Mouse (Mus musculus) left cerebral cortex, postnatal 36 days (tissue): Measurements from ENCODE around the gene Atp13a2. TPM values are rescaled to one million over a fixed set of nuclear protein-coding genes. Genes with fewer than 3 reads are reported as not detected.

ENCODE experiments used
- DNase-seq, 2 experiments: peaks; one replicate each; pipeline ENCODE4 v3.0.0; 2021 to 2022; ENCODE audit warnings: low spot score in 2 of 2, mixed read lengths in 1 of 2
- intact Hi-C: fragments of 180-260 bp; cut with DNase I; formaldehyde crosslinking; loops from one replicate; pipeline ENCODE4 v1.15.1; 2025
- total RNA-seq, 2 experiments: library from RNA; stranded (reverse); gene quantifications; 2 replicates each; pipeline ENCODE4 v1.2.3; 2021

Atp13a2 gene
- total RNA-seq, 2 experiments from 2014 or later, result 162 to 171 TPM

DNA sequence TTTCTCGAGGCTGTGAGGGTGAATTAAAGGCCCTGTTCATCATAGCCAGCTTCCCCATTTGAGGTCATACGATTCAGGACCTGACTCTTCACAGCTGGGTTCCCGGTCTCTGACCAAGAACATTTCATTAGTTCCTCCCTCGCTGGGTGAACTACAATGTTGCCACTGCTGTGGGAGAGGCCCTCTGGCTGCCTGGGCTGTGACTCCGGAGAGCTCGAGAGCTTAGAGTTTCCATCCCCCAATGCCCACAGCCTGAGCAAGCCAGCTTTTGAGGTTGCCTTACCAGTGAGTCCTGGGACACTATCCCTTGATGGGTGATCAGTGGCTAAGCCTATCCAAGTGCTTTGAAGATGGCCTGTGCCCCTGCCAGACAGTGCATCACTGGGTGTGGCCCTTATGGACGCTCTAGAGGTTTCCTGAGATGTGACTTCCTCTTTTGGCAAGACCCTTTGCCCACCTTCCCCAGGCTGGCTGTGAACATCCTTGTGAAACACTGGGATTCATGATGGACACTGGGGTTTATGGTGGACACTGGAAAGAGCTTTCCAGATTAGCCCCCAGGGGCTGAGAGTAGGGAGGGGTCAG lies 2.1 kb downstream of the Atp13a2 start:
- intact Hi-C loops, result no loop called here
- DNase-seq, result no peak

DNA sequence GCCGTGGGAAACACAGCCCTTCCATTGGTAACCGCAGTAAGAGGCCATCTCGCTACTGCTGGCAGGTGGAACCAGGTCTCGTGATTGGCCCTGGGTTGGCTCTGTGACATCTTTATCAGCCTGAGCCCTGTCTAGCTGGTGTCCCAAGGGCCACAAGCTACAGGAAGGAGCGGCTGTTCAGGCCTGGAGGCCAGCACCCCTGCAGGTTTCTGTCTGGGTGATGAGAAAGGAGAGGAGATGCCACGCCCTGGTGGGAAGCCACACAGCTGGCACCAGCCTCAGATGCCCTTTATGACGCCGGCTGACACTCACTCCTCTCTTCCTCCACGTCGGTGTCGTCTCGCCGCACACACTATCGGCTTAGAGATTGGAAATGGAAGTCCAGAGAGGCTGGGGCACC lies 2.8 kb downstream of the Atp13a2 start:
- DNase-seq, result no peak
- intact Hi-C loops, result no loop called here

DNA sequence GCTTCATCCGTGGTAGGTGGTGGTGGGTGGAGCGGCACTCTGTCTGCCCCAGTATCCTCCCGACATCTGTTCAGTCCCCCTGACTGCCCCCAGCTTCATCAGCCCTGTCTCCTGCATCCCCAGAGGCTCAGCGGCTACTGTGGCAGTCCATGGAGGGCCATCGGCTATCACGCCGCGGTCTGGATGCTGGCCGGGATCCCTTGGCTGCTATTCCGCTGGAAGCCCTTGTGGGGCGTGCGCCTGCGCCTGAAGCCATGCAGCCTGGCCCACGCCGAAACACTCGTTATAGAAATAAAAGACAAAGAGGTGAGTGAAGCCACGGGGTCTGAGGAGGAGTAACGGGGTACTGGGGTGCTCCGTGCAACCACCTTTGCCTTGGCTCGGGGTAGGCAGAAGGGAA lies 5.5 kb downstream of the Atp13a2 start:
- DNase-seq, result no peak
- intact Hi-C loops, result no loop called here

DNA sequence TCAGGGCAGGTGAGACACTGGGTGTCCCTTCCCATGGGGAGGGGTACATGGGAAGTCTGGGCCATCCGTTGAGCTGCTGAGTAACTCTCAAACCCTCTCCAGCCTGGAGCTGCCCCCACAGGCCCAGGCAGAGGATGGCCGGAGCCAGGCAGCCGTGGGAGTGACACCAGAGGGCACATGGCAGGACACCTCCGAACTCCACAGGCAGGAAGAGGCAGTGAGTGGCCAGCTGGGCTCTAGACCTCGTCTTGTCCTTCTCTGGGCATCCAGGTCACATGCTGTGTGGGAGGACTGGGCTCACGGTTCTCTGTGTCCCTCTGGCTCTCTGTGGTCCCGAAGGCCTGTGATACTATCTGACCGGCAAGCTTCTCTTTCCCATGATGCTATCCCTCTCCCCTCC lies 7.2 kb downstream of the Atp13a2 start:
- intact Hi-C loops, result no loop called here
- no peak for DNase-seq

DNA sequence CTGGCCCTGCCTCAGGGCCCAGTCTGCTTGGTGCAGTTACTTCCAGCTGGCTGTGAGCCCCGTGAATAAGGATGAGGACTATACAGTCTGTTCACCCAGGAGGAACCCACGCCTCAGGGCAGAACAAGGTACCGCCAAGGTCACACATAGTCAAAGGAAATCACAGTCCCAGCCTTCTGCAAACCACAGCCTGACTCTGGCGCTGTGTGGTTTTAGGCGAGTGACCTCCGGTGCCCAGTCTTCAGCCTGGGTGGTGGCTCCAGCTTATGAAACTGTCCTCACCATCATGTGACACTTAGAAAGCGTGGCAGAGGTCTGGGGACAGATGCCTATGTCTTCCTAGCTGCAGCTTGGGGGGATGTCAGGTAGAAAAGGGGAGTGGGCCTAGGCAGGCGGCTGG lies 9.1 kb downstream of the Atp13a2 start:
- no peak for DNase-seq
- intact Hi-C loops, result no loop called here

DNA sequence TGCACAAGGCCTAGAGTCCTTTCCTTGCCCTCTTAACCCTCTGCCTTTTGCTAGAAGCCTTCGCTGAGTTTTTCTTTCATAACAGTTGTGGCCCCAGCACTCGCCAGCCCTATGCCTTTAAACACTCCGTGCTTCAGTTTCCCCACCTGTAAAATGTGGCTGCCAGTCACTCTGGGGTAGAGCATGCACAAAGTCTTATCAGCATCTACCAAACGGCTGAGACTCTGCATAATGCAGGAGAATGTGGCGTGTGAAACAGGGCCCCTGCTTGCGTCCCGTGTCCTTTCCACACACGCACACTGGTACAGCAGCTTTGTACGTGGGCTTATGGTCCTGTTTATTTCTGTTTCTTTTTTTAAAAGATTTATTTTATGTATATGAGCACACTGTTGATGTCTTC lies 10.1 kb downstream of the Atp13a2 start:
- intact Hi-C loops, result no loop called here
- DNase-seq, result no peak

DNA sequence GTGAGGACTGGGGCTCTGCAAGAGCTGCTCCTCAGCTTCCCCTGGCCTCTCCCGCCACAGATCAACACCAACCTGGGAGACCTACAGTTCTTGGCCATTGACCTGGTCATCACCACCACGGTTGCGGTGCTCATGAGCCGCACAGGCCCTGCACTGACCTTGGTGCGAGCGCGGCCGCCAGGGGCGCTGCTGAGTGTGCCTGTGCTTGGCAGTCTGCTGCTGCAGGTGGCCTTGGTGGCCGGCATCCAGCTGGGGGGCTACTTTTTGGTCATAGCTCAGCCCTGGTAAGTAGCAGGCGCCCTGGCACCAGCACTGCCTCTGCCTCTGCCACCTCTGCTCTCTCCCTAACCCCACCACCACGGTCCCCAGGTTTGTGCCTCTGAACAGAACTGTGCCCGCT lies 19.3 kb downstream of the Atp13a2 start:
- DNase-seq, result peak in 1 of 2 experiments; percentile 20
- intact Hi-C loops, result no loop called here

DNA sequence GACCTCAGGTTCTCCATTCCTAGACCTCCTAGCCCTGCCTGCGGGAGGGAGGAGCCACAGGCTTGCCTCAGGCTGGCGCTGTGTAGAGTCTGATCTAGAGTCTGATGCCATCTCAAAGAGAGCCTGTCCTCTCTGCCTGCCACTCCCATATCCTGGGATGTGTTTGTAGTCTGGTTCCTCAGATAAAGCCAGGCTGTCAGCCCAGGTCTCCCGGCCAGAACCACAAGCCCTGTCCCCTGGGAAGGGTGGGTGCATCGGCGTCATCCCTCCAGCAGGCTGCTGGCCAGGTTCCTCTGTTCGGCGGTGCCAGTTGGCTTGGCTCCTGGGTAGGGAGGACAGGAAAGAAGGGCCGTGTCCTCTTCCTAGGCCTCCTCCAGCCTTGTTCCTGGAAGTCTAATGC lies 21.4 kb downstream of the Atp13a2 start:
- DNase-seq, result no peak
- intact Hi-C loops, result no loop called here

DNA sequence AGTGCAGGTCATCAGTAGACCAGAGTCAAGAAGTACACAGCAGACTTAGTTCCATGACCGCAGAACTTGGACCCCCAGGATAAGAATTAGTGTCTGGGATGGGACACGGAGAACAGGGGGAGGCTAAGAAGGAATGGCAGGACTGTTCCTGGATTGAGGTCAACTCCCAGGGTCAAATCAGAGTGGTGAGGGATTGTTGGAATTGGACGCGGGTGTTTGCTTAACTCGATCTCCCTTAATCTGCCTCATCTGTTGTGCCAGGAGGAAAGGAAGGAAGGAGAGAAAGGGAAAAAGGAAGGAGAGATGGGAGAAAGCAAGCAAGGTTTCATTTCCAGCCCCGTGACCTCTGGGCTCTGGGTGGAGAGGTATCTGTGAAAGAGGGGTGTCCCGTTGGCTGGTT lies 23.4 kb downstream of the Atp13a2 start, which contains the start of gene Mfap2:
TSS of gene Mfap2 (plus strand) at position 301 of the 400 bp plus-strand sequence.
- no peak for DNase-seq
- intact Hi-C loops, result no loop called here

DNA sequence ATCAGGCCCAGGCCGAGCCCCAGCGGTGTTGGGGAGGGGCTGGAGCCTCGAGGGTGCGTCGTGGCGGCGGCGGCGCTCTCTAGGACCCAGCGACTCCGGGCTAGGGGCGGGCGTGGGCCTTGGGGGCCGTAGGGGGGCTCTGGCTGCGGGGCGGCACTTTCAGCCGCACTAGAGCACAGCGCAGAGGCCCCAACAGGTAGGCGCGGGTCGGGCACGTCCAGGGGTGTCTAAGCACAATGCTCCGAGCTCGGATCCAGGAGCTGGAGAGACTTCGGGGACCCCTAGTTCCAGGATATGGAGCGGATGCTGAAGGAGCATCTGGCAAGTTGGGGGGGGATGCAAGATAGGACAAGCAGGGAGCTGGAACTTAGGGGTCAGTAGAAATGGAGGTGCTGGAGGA lies 23.9 kb downstream of the Atp13a2 start:
- DNase-seq, result peak in 1 of 2 experiments; percentile 29
- intact Hi-C loops, result no loop called here

DNA sequence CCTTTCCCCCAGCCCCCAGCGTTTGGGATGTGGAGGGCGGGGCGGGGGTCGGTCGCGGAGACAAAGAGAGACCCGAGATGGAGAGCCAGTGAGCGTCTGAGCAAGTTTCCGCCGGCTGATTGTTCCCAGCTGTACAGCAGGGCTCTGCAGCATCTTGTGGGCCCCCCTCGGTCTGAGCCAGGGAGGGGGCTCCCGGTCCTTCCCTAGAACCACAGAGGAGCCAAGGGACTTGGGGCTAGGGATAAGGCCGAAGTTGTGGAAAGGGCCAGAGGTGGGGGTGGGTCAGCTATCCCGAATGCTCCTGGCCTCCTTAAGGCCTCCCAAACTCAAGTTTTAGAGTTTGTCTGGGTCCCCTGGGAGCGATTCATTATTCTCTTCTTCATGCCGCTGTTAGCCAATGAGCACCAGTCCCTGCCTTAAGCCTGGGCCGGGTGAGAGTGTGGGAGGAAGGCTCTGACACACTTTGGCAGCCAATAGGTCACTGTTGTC lies 24.3 kb downstream of the Atp13a2 start:
- intact Hi-C loops, result no loop called here
- DNase-seq, result no peak

DNA sequence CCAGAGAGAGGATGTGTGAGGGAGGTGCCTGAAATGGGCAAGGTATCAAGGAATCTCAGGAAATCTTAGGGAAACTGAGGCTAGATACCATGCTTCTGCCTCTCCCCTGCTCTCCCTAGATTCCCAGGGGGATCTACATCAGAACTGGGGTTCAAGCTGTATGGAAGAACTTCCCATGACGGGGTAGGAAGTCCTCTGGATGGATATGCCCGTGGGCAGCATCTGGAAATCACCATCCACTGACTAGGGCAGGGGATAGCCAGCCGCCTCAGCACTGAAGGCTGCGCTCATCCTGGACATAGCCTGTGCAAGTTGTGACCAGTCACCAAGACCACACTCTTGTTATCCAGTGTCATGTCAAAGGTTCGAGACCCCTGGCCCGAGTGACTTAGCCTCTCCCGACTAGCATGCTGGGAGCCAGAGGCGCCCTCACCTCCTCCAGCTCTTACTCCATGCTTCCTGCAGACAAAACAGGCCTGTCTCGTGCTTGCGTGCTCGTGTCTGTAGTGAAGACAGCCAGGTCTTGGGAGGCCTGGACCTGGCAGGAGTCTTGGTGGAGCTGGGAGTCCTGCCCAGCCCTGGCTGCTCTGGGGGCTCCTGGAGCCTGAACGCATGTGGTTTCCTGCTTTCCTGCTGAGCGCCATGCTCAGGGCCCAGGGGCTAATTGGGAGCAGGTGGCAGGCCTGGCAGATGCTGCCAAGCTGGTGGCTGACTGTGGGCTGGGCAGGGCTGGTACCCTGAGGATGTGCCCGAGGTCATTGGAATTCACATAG lies 25.1 kb downstream of the Atp13a2 start:
- intact Hi-C loops, result no loop called here

DNA sequence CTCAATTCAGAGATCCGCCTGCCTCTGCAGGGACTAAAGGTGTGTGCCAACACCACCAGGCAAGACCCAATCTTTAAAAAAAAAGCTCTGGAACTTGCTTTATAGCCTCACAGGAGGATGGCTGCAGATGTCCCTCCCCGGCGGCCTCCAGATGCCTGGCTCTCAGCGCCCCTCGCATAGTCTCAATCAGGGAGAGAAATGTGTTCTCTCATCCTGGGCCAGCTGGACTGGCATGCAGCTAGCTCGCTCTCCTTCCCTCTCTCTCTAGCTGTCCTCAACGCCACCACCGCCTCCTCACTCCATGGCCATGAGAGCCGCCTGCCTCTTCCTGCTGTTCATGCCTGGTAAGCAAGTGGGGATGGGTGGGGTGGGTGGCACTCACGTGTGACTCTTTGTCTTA lies 25.9 kb downstream of the Atp13a2 start:
- no peak for DNase-seq
- intact Hi-C loops, result no loop called here

More for the DNA sequence above, 25.1 kb downstream of the Atp13a2 start:
- no peak for DNase-seq

DNA sequence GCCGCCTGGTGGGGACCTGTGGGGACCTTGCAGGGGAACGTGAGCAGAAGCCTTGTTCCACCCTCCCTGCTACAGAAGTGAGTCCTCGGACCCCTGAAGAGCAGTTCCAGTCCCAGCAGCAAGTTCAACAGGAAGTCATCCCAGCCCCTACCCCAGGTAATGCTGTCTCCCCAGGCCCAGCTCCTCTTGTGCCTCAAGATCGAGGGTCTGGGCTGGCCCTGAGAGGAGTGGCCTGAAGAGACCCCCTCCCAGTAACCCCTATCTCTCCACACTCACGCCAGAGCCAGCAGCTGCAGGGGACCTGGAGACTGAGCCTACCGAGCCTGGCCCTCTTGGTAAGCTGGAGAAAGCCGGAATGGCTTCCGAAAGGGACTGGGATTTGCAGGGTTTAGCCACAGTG lies 27.4 kb downstream of the Atp13a2 start:
- intact Hi-C loops, result no loop called here
- no peak for DNase-seq

DNA sequence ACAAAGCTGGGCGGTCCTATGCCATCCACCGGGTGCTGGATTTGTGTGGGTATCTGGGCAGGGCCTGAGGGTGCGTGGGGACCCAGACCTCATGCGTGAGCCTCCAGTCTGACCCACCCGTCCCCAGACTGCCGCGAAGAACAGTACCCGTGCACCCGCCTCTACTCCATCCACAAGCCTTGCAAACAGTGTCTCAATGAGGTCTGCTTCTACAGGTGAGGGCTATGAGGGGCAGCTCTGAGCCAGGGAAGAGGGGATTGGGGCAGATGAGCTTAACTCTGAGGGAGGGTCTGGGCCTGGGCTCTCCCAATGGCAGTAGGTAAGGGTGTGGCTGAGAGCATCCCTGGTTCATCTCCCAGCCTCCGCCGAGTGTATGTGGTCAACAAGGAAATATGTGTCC lies 28.2 kb downstream of the Atp13a2 start:
- intact Hi-C loops, result no loop called here
- DNase-seq, result no peak

DNA sequence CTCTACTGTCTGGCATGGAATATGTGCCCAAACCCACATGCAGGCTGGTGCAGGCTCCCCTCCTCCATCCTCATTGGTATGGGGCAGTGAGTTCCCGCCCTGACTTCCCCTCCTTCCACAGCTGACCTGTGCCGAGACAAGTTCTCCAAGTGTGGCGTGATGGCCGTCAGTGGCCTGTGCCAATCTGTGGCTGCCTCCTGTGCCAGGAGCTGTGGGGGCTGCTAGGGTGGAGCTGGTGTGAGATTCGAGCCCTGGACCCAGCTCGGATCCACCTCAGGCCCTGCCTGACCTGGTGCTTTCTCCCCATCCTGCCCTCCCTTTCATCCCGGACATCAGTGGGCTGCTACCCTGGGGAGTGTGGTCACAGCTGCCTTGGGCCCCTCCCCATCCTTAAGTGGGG lies 28.7 kb downstream of the Atp13a2 start:
- intact Hi-C loops, result no loop called here

DNA sequence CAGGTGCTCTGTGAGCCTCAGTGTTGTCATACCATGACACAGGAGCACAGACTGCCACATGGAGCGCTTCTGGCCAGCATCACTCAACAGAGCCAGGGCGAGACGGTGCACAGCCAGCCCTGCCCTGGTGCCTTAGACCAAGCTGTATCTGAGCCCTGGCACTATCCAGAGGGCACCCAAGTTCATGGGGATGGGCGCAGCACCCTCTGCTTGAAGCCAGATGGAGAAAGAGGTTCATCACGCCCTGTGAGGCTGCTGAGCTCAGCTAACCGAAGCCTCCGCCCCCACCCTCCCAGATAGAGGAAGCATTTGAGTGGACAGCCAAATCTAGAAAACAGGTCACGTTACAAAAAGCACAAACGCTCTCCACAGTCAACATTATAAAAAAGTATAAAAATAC lies 29.6 kb downstream of the Atp13a2 start:
- DNase-seq, result no peak
- intact Hi-C loops, result no loop called here

More for the DNA sequence above, 28.7 kb downstream of the Atp13a2 start:
- no peak for DNase-seq

DNA sequence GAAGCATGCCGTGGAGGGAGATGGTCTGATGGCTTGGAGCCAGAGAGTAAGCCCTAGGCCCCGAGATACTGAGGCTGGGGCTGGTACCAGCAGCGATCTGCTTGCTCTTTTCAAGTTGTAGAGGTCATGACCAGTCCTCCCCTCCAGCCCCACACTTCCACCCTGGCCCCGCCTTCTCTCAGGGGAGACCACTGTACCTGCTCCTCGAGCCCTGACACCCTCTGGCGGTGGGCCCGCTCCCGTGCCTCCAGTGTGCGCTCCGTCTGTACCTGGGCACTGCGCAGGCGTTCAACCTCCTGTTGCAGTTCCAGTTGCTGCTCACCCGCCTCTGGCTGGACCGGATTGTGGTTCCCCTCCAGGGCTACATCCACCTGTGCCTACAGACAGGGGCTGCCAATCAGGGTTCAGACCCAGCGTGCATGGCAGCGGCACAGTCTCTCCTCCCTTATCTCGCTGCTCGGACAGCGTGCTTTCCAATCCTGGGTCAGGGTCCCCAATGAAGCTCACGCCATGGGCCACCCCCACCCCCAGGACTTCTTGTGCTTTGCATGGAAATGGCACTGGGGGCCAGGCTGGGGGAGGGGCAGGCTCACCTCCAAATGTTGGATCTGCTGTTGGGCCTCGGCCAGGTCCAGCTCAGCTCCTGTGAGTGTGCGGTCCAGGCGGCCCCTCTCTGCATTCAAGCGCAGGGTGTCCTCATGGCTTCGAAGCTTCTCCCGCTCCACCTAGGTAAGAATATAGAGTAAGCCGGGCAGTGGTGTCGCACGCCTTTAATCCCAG lies 31.2 kb downstream of the Atp13a2 start:
- intact Hi-C loops, result no loop called here
- DNase-seq, result no peak

DNA sequence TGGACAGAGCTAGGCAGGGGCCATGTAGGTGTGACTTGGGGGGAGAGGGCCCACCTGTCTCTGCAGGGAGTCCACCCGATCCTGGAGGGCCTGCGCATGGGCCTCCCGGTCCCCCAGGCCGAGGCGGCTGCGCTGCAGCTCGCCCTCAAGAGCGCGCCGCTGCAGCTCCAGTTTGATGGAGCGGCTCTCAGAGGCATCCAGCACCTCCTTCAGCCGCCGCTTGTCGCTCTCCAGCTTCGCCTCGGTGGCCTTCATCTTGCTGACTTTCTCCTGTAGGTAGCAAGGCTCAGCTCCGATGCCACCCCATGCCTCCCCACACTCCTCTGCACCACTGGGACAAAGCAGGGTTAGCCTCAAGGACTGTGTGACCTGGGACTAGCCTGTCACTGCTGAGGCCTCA lies 33.5 kb downstream of the Atp13a2 start:
- no peak for DNase-seq
- intact Hi-C loops, result no loop called here

DNA sequence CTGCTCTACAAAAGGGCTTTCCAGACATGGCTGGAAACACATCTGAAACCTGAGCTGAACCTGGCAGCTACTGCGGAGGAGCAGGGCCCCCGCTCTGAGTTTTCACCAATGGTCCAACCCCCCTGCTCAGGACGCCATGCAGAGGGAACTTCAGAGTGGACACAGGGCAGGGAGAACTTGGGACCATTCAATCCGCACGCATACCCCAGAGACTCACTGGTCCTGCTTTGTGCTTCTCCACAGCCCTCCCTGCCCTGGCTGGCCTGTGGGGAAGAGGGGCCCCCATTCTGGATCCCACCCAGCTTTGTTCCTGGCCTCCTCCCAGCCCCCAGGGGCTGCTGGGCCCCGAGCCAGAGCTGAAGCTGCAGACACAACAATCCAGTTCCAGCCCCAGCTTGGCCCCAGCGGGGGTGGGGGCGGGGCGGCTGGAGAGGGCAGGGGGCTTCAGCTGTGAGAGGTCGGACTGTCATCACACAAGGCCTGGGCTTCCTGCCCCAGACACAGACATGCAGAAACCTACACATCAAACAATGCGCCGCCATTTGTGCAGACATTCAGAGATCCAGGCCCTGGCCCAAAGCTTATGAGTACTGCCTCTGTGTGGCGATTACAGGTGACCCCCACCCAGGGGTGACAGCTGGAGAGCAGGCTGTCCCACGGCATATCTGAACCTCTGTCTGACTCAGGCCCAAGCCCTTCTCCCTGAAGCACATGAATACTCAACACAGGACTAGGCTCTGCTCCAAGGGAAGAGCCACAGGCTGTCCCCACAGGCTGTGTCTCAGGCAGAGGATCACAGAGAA lies 34.3 kb downstream of the Atp13a2 start:
- intact Hi-C loops, result no loop called here
- DNase-seq, result peak in 1 of 2 experiments; percentile 36
